Mouse (Mus musculus) left cerebral cortex, postnatal 25 days (tissue): Measurements from ENCODE around the gene Abcc9. TPM values are rescaled to one million over a fixed set of nuclear protein-coding genes. Genes with fewer than 3 reads are reported as not detected.
A peak's percentile ranks its signal among the peaks of the same experiment; 100 is the strongest.

Experiments
- DNase-seq, 2 experiments: peaks; one replicate each; pipeline ENCODE4 v3.0.0; 2022; ENCODE audit warnings: low spot score in 2 of 2, mixed read lengths in 1 of 2
- intact Hi-C: fragments of 180-260 bp; cut with DNase I; formaldehyde crosslinking; loops from one replicate; pipeline ENCODE4 v1.15.1; 2025
- total RNA-seq, 2 experiments: library from RNA; stranded (reverse); gene quantifications; 2 replicates each; pipeline ENCODE4 v1.2.3; 2021

Gene Abcc9
- total RNA-seq, 2 experiments from 2014 or later: 3.6 to 4.4 TPM

DNA sequence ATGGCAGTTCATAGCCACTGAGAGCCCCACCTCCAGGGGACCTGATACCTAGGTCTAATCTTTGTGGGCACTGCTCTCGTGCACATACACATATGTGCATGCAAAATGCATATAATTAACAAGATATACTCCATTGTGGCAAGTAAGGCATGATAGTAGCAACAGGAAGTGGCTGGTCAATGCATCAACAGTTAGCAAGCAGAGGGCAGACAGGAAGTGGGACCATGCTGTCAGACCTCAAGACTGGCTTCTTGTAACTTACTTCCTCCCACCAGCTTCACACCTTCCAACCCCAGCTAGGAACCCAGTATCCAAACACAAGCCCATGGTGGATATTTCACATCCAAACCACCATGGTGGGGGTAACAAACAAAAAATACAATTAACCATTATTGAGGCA, 141.0 kb downstream of the Abcc9 start:
- DNase-seq: no peak
- intact Hi-C loops: no loop called here

DNA sequence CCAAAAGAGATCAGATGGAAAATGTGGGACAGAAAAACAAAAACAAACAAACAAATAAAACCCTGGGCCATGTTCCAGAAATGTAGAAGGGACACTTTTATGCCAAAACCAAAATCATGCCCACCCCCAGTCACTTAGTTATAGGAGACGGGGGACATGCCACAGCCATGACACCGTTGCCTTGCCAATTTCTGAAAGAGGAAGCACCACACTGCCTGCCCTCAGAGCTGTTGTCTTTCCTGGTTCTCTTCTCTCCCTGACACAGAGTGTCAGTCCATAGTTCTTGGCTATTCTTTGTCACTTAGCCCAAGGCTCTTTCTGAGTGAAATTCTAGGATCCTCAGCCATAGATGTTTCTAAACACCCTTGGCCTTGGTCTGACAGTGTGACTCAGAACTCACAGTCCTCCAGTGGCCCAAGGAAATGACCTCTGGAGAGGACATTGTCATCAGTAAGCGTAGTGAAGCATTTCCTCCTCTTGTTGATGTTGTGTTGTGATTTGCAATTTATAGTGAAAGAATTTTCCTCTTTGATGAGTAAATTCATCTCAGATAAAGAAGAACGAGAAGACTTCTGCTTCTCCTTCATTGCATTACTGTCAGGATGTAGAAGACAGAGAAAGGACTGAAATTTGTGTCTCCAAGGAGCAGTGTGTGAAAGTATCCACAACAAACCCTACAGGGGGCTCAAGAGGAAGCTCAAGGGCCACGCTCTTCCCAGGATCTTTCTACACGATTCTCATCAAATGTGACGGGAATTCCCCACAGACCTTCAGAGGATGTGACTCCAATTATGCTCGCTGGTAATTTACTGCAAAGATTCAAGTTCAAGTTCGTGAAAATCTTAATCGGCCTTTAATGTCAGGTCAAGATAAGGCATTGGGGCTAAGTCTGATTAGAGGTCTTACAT, 143.1 kb downstream of the Abcc9 start:
- intact Hi-C loops: loop anchor here (5.0 kb wide), 1 partner anchor 73 kb away; no protein-coding TSS in a partner anchor
- DNase-seq: no peak

DNA sequence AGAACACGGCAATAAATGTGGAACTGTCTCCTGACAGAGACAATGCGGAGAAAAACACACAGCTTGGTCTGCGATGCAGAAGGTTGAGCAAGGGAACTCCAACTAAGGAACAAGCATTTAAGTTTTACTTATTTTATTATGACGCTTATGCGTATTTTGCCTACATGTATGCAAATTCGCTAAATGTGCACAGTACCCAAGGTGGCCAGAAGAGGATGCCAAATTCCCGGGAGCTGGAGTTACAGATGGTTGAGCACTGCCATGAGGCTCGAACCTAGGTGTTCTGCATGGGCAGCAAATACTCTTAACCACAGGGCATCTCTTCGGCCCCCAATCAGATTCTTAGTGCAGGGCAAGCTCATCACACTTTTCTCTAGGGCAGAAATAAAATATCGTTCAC, 144.0 kb downstream of the Abcc9 start:
- peak in 1 of 2 experiments; percentile 19 for DNase-seq

GRCm38 (mm10) chr6:142555988-142556387, 146.1 kb downstream of the Abcc9 start:
- intact Hi-C loops: loop anchor here (5.0 kb wide), 1 partner anchor 76 kb away; no protein-coding TSS in a partner anchor
- DNase-seq: no peak

More for the DNA sequence above, 144.0 kb downstream of the Abcc9 start:
- intact Hi-C loops: loop anchor here (5.0 kb wide), 1 partner anchor 74 kb away; no protein-coding TSS in a partner anchor

- no peak for DNase-seq
- intact Hi-C loops: loop anchor here (5.0 kb wide), 1 partner anchor 171 kb away; no protein-coding TSS in a partner anchor
Observed at GRCm38 (mm10) chr6:142551482-142551881, 150.6 kb downstream of the Abcc9 start.

DNA sequence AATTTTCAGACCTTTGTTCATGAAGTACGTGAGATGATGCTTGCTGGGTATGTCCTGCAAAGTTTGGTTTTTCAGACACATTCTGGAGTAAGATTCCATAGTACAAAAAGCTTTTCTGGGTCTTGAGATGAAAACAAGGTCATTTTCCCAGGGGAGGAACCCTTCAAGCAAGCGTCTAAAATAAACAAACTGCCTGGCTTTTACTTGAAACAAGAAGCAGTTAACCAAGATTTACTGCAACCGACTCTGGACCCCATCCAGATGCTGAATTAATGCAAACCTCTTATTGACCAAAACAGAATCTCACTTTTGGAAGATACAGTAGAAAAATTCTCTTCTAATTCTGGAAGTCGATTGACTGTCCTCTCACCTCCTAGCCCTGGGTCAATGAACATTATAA, 151.2 kb downstream of the Abcc9 start:
- no peak for DNase-seq
- intact Hi-C loops: loop anchor here (5.0 kb wide), 1 partner anchor 171 kb away; no protein-coding TSS in a partner anchor

- intact Hi-C loops: no loop called here
- DNase-seq: no peak
Observed at GRCm38 (mm10) chr6:142548377-142548776, 153.7 kb downstream of the Abcc9 start.

DNA sequence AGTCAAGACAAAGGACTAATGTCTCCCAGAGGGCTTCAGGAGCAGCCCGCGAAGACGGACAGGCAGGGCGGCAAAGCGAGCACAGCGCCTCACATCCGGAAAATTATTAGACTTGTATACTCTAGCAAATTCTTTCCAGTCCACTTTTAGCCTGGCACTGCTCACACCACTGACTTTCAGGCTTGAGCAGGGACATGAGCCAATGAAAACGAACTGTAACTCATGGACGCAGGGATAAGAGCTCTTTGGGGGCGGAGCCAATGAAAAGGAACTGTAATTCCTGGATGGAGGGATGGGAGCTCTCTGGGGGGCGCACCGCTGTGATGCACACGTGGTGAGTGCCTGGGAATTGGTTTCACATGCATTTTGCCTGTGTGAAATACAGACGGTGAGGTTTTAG, 157.0 kb downstream of the Abcc9 start:
- intact Hi-C loops: no loop called here
- no peak for DNase-seq

GRCm38 (mm10) chr6:142543648-142544047, 158.5 kb downstream of the Abcc9 start:
- no peak for DNase-seq
- intact Hi-C loops: no loop called here

DNA sequence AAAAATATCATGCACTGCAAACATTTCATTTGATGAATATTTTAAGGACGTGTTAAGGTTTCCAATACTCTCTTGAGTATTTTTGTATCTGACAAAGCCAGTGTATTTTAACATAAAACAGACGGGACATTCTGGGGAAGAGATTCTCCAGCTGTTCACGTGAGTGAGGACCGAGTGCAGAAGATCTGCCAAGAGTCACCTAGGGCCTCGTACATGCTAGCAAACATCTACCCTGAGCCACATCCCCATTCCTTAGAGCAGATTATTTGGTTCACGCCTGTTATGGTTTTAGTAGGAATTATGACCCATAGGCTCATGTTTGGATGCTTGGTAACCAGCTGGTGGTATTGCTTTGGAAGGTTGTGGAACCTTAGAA, 159.3 kb downstream of the Abcc9 start:
- intact Hi-C loops: no loop called here

GRCm38 (mm10) chr6:142542082-142542799, 159.9 kb downstream of the Abcc9 start:
- intact Hi-C loops: no loop called here

More for the DNA sequence above, 159.3 kb downstream of the Abcc9 start:
- DNase-seq: no peak

GRCm38 (mm10) chr6:142540561-142541160, 161.5 kb downstream of the Abcc9 start:
- intact Hi-C loops: no loop called here
- DNase-seq: no peak

More at GRCm38 (mm10) chr6:142542082-142542799, 159.9 kb downstream of the Abcc9 start:
- DNase-seq: no peak

- intact Hi-C loops: no loop called here
- DNase-seq: no peak
Observed at GRCm38 (mm10) chr6:142540131-142540530, 162.0 kb downstream of the Abcc9 start.

- intact Hi-C loops: no loop called here
- DNase-seq: no peak
Observed at GRCm38 (mm10) chr6:142538503-142538902, 163.6 kb downstream of the Abcc9 start.

Other genes with a start within 250 kb of the Abcc9 start
- gene Gys2, start 229.2 kb downstream of the Abcc9 start, total RNA-seq: not detected
- 100 to 1,000 TPM; 832 to 838 TPM for gene Ldhb, start 194.4 kb downstream of the Abcc9 start, total RNA-seq
- 1 to 10 TPM; 2.0 to 3.0 TPM for gene Kcnj8, start 130.7 kb downstream of the Abcc9 start, total RNA-seq
- gene Cmas, start 54.4 kb upstream of the Abcc9 start, total RNA-seq: 100 to 1,000 TPM; 115 to 120 TPM
- gene Sult6b2, start 102.2 kb upstream of the Abcc9 start, total RNA-seq: under 1 TPM in 1 of 2 experiments, not detected in 1; 0.21 TPM